Mouse (Mus musculus): ENCODE measurements at regions not wholly inside any gene's neighbourhood (a gene's known extent, or its start where the extent isn't known, plus 50 kb on each side); places are given as distances from the start of the nearest gene placed in this dataset.

DNA sequence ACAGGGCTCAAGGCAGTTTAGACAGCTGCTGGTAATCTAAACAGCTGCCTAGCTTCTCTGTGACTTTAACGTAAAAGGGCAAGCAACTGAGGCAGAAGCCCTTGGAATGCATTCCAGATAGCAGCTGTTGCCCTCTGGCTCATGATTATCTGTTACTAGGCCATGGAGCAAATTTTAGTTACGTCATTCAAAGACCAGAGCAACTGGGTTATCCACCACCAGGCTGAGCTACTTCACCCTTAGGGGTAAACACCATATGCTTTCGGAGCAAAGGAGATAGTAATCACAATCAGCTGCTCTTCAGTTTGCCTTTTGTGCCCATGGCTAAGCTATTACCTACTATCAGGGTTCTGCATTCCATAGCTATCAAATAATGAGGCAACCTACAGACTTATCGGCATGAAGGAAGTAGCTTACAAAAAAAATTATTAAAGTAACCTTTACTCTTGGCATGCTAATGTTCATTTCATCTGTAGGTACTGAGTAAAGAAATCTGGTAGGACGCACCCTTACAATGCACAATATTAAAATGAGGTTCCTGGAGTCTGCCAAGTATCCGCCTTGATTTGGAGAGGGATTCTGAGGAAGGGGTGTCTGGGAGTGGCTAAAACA, 212.2 kb downstream of the Car2 start:
- no peak for TF ChIP-seq CTCF (IDR thresholded peaks at IDR 0.05)
- 0 out of 2 replicates have a peak, but pooled peaks have one; percentile 15 for TF ChIP-seq EP300 (IDR thresholded peaks at IDR 0.05)
